Mouse (Mus musculus) C2C12 (cell line): ENCODE measurements around the gene Lactb. TPM values are rescaled to one million over a fixed set of nuclear protein-coding genes. Genes with fewer than 3 reads are reported as not detected.

ENCODE experiments used
- H3K27me3 ChIP-seq: one replicate; pipeline ENCODE4 v1.6.1; 2011; ENCODE audit not compliant: control insufficient read depth, insufficient read depth, insufficient read length
- H3K36me3 ChIP-seq: one replicate; pipeline ENCODE4 v1.6.1; 2011; ENCODE audit not compliant: control insufficient read depth, insufficient read depth
- H3K4me3 ChIP-seq: one replicate; pipeline ENCODE4 v1.5.1; 2011; ENCODE audit warnings: mild to moderate bottlenecking, control low read depth; ENCODE audit not compliant: poor library complexity, insufficient read depth, severe bottlenecking
- H3K79me2 ChIP-seq: one replicate; pipeline ENCODE4 v1.6.1; 2011; ENCODE audit not compliant: control insufficient read depth, insufficient read depth
- H3K79me3 ChIP-seq: one replicate; pipeline ENCODE4 v1.6.1; 2011; ENCODE audit warnings: low read depth, control low read depth
- H3ac ChIP-seq: one replicate; pipeline ENCODE3; 2011; ENCODE audit warnings: low read depth; ENCODE audit not compliant: control insufficient read depth, insufficient read length
- CEBPB ChIP-seq: IDR thresholded peaks from one replicate; pipeline ENCODE4 v1.6.1; 2011; ENCODE audit warnings: low read depth, mild to moderate bottlenecking, control low read depth, moderate library complexity
- CTCF ChIP-seq: IDR thresholded peaks from one replicate; pipeline ENCODE4 v1.5.1; 2011; ENCODE audit not compliant: control insufficient read depth, insufficient read depth, insufficient read length
- FOSL1 ChIP-seq: IDR thresholded peaks from one replicate; pipeline ENCODE4 v1.8.0; 2011; ENCODE audit warnings: mild to moderate bottlenecking, low read length; ENCODE audit not compliant: poor library complexity, insufficient read depth, severe bottlenecking
- MAX ChIP-seq: IDR thresholded peaks from one replicate; pipeline ENCODE4 v1.6.1; 2011; ENCODE audit warnings: mild to moderate bottlenecking, control low read depth
- MYOD1 ChIP-seq: IDR thresholded peaks from one replicate; pipeline ENCODE4 v1.6.1; 2011; ENCODE audit warnings: low read depth; ENCODE audit not compliant: control insufficient read depth, insufficient read length
- MYOG ChIP-seq: IDR thresholded peaks from one replicate; pipeline ENCODE4 v1.6.1; 2011; ENCODE audit not compliant: control insufficient read depth, insufficient read length; ENCODE audit errors: extremely low read depth
- USF1 ChIP-seq: IDR thresholded peaks from one replicate; pipeline ENCODE4 v1.6.1; 2011; ENCODE audit warnings: low read depth, mild to moderate bottlenecking, control low read depth, moderate library complexity
- polyA plus RNA-seq: library from polyadenylated mRNA; unstranded; fragments of >200 nt; fragmentation: generic; extraction: Trizol; gene quantifications from one replicate; pipeline ENCODE4 v1.2.1, GENCODE M21; 2012; ENCODE audit warnings: missing spikeins

Lactb gene
- polyA plus RNA-seq, 1 experiment: 7.5 TPM

GRCm38 (mm10) chr9:66925853-66926252, 49.4 kb downstream of the Lactb start:
- TF ChIP-seq MYOD1: no peak
- no peak for TF ChIP-seq MAX
- no peak for TF ChIP-seq USF1
- TF ChIP-seq CEBPB: no peak
- TF ChIP-seq FOSL1: no peak
- TF ChIP-seq CTCF: no peak
- no peak for TF ChIP-seq MYOG
- Histone ChIP-seq H3ac (no peak overlapping the region), H3K27me3 (no peaks in the 10 kb centered on the region), H3K79me3 (no peaks in the 10 kb centered on the region), H3K36me3 (no peaks in the 10 kb centered on the region), H3K79me2 (no peaks in the 10 kb centered on the region), H3K4me3 (no peak overlapping the region)

DNA sequence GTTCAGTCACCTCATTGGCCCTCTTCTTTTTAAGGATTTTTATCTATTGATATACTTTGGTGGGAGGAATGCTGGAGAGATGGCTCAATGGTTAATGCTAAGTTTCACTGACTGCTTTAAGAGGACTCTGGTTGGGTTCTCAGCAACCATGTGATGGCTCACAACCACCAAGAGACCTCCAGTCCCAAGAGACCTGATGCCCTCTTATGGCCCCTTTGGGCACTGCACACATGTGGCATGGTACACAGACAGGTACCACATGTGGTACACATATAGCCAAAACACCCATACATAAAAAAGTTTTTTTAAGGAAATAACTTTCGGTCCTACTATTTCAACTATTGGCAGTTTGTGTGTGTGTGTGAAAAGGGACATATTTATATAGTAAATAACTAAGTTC, 53.2 kb downstream of the Lactb start:
- Histone ChIP-seq H3K36me3 (no peaks in the 10 kb centered on the region), H3K4me3 (no peak overlapping the region), H3ac (no peak overlapping the region), H3K79me2 (peaks cover 22% of the 10 kb centered on the region), H3K27me3 (no peaks in the 10 kb centered on the region), H3K79me3 (peaks cover 5% of the 10 kb centered on the region)
- no peak for TF ChIP-seq CEBPB
- TF ChIP-seq MYOG: no peak
- TF ChIP-seq USF1: no peak
- no peak for TF ChIP-seq MAX
- TF ChIP-seq CTCF: no peak
- no peak for TF ChIP-seq FOSL1
- TF ChIP-seq MYOD1: no peak

GRCm38 (mm10) chr9:66920488-66921279, 54.6 kb downstream of the Lactb start:
- Histone ChIP-seq H3K79me3 (peaks cover 7% of the 10 kb centered on the region), H3K79me2 (peaks cover 34% of the 10 kb centered on the region), H3ac (no peak overlapping the region), H3K4me3 (no peak overlapping the region), H3K36me3 (no peaks in the 10 kb centered on the region), H3K27me3 (no peaks in the 10 kb centered on the region)
- no peak for TF ChIP-seq CEBPB
- TF ChIP-seq CTCF: no peak
- no peak for TF ChIP-seq MYOD1
- no peak for TF ChIP-seq MYOG
- no peak for TF ChIP-seq USF1
- no peak for TF ChIP-seq FOSL1
- TF ChIP-seq MAX: no peak

- Histone ChIP-seq H3K79me2 (peaks cover 41% of the 10 kb centered on the region), H3K27me3 (no peaks in the 10 kb centered on the region), H3ac (peak overlapping the region; percentile 48), H3K4me3 (peak overlapping the region; percentile 12), H3K79me3 (peaks cover 7% of the 10 kb centered on the region), H3K36me3 (no peaks in the 10 kb centered on the region)
- no peak for TF ChIP-seq MYOD1
- TF ChIP-seq USF1: no peak
Measured at GRCm38 (mm10) chr9:66919981-66920380, 55.3 kb downstream of the Lactb start.

GRCm38 (mm10) chr9:66919382-66919971, 55.8 kb downstream of the Lactb start, which contains the start of gene Rab8b:
Rab8b (minus strand) TSS chr9:66919687.
- Histone ChIP-seq H3K79me2 (peaks cover 44% of the 10 kb centered on the region), H3K27me3 (no peaks in the 10 kb centered on the region), H3K79me3 (peaks cover 9% of the 10 kb centered on the region), H3ac (peak within 1 kb of the TSS; percentile 79), H3K36me3 (no peaks in the 10 kb centered on the region), H3K4me3 (peak within 1 kb of the TSS; percentile 60)
- TF ChIP-seq MYOG (no peak), CEBPB (no peak), FOSL1 (no peak), CTCF (no peak), USF1 (no peak), MYOD1 (no peak), MAX (no peak)

GRCm38 (mm10) chr9:66918672-66919330, 56.5 kb downstream of the Lactb start:
- Histone ChIP-seq H3K4me3 (peak overlapping the region; percentile 60), H3K36me3 (no peaks in the 10 kb centered on the region), H3ac (peak overlapping the region; percentile 79), H3K27me3 (no peaks in the 10 kb centered on the region), H3K79me2 (peaks cover 50% of the 10 kb centered on the region), H3K79me3 (peaks cover 9% of the 10 kb centered on the region)
- TF ChIP-seq USF1: no peak
- no peak for TF ChIP-seq FOSL1
- TF ChIP-seq CTCF: no peak
- TF ChIP-seq MYOG: no peak
- no peak for TF ChIP-seq MYOD1
- TF ChIP-seq CEBPB: no peak
- TF ChIP-seq MAX: no peak
